ENCODE assay signal across 8 mouse cellular contexts in the genomic region with DNA sequence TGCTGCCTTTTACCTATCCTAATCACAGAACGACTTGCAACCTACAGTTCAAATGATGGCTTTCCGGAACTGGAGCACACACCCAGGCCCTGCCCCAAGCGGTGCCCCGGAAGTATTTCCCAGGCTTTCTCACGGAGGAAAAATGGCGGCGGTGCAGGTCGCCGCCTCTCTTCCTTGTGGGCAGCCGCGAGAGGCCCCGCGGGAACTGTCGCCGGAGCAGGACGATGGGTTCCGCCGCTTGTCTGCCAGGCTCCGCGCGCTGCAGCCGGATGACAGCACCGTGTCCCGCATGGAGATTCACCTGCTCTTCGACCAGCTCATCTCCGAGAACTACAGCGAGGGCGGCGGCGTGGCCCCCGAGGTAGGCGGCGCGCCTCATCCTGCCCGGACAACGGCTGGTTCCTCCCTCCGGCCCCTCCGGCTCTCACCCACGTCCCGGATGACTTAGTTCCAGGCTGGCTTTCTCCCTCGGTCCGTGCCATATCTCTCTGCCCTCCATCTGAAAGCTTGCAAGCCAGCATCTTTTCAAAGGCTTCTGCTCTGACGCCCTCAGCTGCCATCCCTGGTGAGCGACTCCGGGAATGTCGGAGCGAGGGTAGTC. TPM values are rescaled to one million over a fixed set of nuclear protein-coding genes. Genes with fewer than 3 reads are reported as not detected.
DNase-seq lines count a peak whose midpoint lies in the region; ATAC-seq lines count a peak whose summit lies in the region.

Heatr6 (plus strand) TSS at position 116 of the 601 bp plus-strand sequence.

- peak within 1 kb of the TSS; percentile 68 for H3K4me3 ChIP-seq in hindbrain, embryonic 16.5 days (ENCODE audit: low read length)
- peak within 1 kb of the TSS; percentile 89 for H3K4me3 ChIP-seq in macrophage (ENCODE audit: inconsistent target)

- peak; percentile 89 for DNase-seq in T-cell, adult 2 months (ENCODE audit: low spot score)
- DNase-seq in cerebellum, postnatal 36 days: peak; percentile 92 to 93
- DNase-seq in gastrocnemius, adult 18-20 months (ENCODE audit: low spot score): peak; percentile 91
- peak; percentile 90 to 91 for DNase-seq in left cerebral cortex, adult 18-20 months (ENCODE audit: low spot score in 2 of 2)
- peak; percentile 92 for DNase-seq in right cerebral cortex, adult 18-20 months
- DNase-seq in urinary bladder, postnatal 10 days (ENCODE audit: low spot score): peak; percentile 75

- peak within 1 kb of the TSS; percentile 88 for H3K4me2 ChIP-seq in hindbrain, embryonic 16.5 days (ENCODE audit: low read length)

- peaks cover 4% of the 10 kb centered on the region for H3K27me3 ChIP-seq in hindbrain, embryonic 16.5 days (replicated peaks; ENCODE audit: control insufficient read depth, insufficient read depth, low read length)

- no peaks in the 10 kb centered on the region for H3K9me3 ChIP-seq in hindbrain, embryonic 16.5 days (ENCODE audit: control insufficient read depth, low read length)

- H3K36me3 ChIP-seq in hindbrain, embryonic 16.5 days (ENCODE audit: control insufficient read depth, insufficient read depth, low read length): peaks cover 14% of the 10 kb centered on the region
- H3K36me3 ChIP-seq in macrophage (ENCODE audit: inconsistent target): peaks cover 26% of the 10 kb centered on the region

- H3K4me1 ChIP-seq in hindbrain, embryonic 16.5 days (ENCODE audit: control insufficient read depth, insufficient read depth, low read depth, low read length): peaks cover 10% of the 10 kb centered on the region

- H3K79me2 ChIP-seq in macrophage (ENCODE audit: inconsistent target): peaks cover 20% of the 10 kb centered on the region

- peak; percentile 98 for ATAC-seq in hindbrain, embryonic 16.5 days

- 0% methylated on average over 45 of the region's 47 CpGs for WGBS in hindbrain, embryonic 16.5 days
- WGBS in macrophage (ENCODE audit: missing documents): under 1% methylated on average over 47 of the region's 47 CpGs

- peak within 1 kb of the TSS; percentile 88 for H3K9ac ChIP-seq in hindbrain, embryonic 16.5 days (ENCODE audit: low read depth, low read length)

- H3K27ac ChIP-seq in hindbrain, embryonic 16.5 days (ENCODE audit: low read depth, low read length): peak within 1 kb of the TSS; percentile 93
- peak within 1 kb of the TSS; percentile 42 for H3K27ac ChIP-seq in macrophage

RNA-seq across cellular contexts. Expression of gene Heatr6, which starts in this region (rescaled TPM):
- 10 to 100 TPM in 1 of 2 experiments, 1 to 10 TPM in 1; 8.5 to 10.7 TPM for total RNA-seq in gastrocnemius, adult 18-20 months (2021)
- 26.6 and 29.6 TPM in 2 replicates for polyA plus RNA-seq in hindbrain, embryonic 16.5 days (2015; fragmentation: Nextera tagmentation; extraction: Ambion mirVana)
- 10 to 100 TPM; 12.0 to 13.2 TPM for total RNA-seq in left cerebral cortex, adult 18-20 months (2021)
- 10 to 100 TPM; 19.7 to 92.7 (median 46.4) TPM for total RNA-seq in macrophage (2018; cell fraction: chromatin; rRNA removed)
- total RNA-seq in macrophage (2018; cell fraction: cytosol; rRNA removed): 10 to 100 TPM in 21 of 26 experiments, 1 to 10 TPM in 5; 8.9 to 15.3 (median 11.8) TPM
- total RNA-seq in macrophage (2018; cell fraction: nucleus; rRNA removed): 10 to 100 TPM; 13.6 to 46.8 (median 29.3) TPM
- 7.6 to 11.1 TPM (median 8.3 TPM) in 3 replicates for polyA plus RNA-seq in macrophage (2018)

Comparison
In these comparisons a context has a peak if more than half of its experiments do, and no peak if none do; other contexts are left out.
1. Peak in every context shown above with its lines: DNase-seq, ATAC-seq, H3K4me3 ChIP-seq and H3K27ac ChIP-seq.